Mouse (Mus musculus): Measurements from ENCODE around the gene Egfl8.

Gene Egfl8

DNA sequence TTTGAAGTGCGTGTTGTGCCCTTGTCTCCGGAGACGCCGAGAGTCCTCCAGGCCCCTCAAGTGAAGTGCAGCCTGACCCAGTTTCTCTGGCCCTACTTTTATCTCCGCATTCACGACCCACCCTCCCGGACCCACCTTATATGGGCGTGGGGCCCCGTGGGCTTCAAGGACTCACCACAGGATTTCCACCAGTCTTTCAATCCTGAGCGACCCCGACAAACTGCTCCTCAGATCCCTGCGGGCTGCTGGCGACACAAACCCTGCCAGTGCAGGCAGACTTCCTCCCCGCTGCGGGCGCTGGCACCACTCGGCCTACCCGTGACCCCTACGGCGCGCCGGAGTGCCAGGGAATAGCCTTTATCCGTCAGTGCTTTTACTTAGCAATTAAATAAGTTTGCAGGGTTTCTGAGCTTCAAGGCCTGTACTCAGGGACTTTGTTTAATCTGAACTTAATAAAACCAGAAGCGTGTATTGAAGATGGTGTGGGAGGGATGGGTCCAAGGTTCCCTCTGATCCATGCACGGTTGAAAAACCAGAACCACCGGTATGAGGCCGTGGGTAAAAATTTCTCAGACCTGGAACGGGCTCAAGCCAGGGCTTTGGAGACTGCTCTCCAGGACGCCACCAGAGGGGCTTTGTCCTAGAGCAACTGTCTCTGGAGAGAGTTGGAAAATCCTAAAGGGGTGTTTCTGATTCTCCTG lies 12.3 kb upstream of the Egfl8 start, which contains the start of gene Ppt2:
Gene Ppt2, minus strand, starts transcription at position 568 of the 701 bp plus-strand sequence.
- DNase-seq (ENCODE audit: low spot score): no peak

GRCm38 (mm10) chr17:34627093-34627942 lies 11.5 kb upstream of the Egfl8 start:
- DNase-seq (ENCODE audit: low spot score): peak; percentile 94

- peak; percentile 65 for DNase-seq (ENCODE audit: low spot score)
Observed at GRCm38 (mm10) chr17:34626773-34627092, 11.0 kb upstream of the Egfl8 start.

DNA sequence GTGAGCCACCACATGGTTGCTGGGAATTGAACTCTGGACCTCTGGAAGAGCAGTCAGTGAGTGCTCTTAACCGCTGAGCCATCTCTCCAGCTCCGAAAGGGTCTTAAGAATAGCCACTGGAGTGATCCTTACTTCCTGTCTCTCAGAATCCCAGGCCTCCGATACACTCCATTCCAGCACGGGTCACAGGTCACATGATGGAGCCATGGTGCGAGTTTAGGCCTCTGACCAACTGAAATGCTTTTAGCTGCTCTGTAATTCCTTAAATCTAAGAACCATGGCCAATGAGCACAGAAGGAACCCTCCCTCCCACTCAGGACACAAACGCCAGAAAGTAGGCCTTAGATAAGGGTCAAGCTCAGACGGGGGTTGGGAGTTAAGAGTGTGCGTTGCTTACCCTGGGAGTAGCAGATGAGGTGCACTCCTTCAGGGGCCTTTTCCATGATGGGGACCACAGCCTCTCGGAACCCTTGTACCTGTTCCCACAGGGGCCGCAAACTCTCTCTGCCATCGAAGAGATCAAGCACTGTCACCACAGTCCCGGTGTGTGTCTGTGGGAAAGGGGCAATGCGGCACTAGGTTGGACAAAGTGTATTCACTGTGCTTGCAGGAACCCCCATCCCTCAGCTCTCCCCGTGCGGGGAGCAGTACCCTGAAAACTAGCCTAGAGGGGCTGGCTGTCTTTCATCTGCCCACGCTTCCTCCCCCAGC lies 10.4 kb upstream of the Egfl8 start:
- DNase-seq (ENCODE audit: low spot score): no peak

DNA sequence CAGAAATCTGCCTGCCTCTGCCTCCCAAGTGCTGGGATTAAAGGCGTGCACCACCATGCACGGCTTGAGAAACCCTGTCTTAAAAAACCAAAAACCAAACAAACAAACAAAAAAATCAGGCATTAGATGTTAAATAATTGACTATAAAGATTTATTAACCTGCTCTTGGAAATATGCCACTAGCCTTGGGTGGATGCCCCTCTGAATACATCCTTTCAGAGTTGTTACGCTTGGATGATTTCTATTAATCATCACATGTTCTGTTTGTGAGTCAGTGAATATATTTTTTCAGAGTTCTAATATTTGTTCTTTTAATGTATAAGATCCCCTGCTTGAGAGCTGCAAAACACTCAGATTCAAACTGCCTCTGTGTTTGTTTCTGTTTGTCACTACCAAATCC lies 9.2 kb upstream of the Egfl8 start:
- no peak for DNase-seq (ENCODE audit: low spot score)

GRCm38 (mm10) chr17:34623161-34623560 lies 7.4 kb upstream of the Egfl8 start:
- no peak for DNase-seq (ENCODE audit: low spot score)

DNA sequence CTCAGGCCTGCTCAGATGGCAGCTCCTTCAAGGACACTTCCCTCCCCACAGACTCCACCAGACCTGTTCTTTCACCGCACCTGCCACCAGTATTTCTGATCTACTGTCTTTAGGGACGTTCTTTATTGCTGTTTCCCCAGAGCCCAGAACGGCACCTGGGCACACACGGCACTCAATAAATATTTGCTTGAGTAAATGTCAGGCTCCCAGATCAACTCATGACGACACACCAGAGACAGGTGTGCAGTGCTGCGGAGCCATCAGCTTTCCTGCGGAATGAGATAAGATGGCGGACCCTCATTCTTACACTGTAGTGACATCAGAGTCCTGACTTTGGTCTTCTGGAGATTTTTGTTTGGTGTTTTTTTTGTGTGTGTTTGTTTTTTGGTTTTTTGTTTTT lies 5.2 kb upstream of the Egfl8 start:
- no peak for DNase-seq (ENCODE audit: low spot score)

DNA sequence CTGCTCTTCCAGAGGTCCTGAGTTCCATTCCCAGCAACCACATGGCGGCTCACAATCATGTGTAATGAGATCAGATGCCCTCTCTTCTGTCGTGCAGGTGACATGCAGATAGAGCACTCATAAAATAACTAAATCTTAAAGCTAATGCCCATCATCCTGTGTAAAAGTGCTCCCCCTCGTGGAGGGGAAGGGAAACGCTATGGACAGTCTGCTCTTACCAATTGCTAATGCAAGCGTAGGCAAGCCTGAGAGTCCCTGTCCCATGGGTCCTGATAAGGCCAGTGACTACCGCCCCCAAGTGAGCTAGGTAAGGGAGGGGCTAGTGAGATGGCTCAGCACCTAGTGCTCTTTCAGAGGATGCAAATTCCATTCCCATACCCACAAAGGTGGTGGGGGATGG lies 3.2 kb upstream of the Egfl8 start:
- peak; percentile 49 for DNase-seq (ENCODE audit: low spot score)

DNA sequence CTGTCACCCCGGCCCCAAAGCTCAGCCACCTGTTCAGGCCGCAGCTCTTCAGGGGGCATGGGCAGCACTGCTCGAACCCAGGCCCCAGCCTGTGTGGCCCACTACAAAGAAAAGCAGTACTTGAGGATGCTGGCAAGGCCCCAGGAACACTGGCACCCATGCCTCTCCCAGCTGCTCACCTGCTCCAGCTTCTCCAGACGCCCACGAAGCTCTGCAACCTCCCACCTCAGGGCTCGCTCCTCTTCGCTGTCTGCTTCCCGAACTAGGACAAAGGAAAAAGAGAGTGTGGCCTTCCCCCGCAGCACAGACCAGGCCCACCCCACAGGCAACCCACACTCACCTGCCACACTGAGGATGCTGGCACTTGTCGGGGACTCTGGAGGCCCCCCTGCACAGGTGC lies 1.9 kb downstream of the Egfl8 start:
- no peak for DNase-seq (ENCODE audit: low spot score)

DNA sequence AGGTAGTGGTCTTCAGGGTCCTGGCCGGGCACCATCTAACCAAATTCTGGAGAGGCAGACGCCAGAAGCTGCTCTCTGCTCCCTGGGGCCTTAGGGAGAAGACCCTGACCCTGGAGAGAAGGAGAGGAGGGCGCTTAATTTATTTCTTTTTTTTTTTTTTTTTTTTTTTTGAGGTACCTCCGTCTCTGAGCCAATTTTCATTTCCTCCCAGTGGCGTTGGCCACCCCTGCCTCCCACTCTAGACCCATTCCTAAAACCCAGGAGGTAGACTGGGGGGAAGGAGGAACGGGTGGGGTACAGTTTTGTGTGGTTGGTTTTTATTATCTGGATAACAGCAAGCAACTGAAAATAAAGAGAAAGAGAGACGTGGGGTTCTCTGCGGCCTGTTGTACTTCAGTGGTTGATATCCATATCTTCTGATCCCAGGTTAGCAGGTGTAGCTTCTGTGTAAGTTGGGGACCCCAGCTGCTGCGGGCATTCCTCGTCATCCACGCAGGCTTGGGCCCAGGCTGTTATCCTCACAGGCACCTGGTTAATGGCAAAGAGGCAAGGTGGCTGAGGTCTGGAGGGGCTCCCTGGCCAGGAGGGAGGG lies 2.6 kb downstream of the Egfl8 start:
- no peak for DNase-seq (ENCODE audit: low spot score)

GRCm38 (mm10) chr17:34611050-34611449 lies 4.7 kb downstream of the Egfl8 start:
- no peak for DNase-seq (ENCODE audit: low spot score)

GRCm38 (mm10) chr17:34607997-34608396 lies 7.8 kb downstream of the Egfl8 start:
- DNase-seq (ENCODE audit: low spot score): no peak

GRCm38 (mm10) chr17:34606186-34607039 lies 9.4 kb downstream of the Egfl8 start:
- no peak for DNase-seq (ENCODE audit: low spot score)

GRCm38 (mm10) chr17:34605609-34606008 lies 10.2 kb downstream of the Egfl8 start:
- DNase-seq (ENCODE audit: low spot score): peak; percentile 96

GRCm38 (mm10) chr17:34604511-34605237 lies 11.1 kb downstream of the Egfl8 start:
- DNase-seq (ENCODE audit: low spot score): peak; percentile 46

DNA sequence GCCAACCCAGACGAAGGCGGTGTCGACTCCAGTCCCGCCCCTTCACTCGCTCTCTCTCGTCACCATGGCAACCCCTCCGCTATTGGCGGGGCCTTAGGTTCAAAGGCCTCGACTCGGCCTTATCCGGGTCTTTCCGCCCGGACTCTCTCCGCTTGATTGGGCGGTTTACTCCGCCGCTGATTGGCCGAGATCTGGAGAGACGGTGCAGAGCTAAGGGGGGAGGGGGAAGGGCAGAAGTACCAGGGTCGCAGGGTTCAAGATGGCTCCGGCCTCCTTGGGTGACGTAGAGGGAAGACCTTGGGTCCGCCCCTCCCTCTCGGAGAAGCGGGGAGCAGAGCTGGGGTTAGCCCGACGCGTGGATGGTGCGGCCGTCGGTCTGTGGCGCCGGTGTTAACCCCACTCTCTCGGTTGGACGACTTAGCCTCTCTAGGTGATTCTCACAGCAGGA lies 11.7 kb downstream of the Egfl8 start, which contains the start of gene Agpat1:
Gene Agpat1, plus strand, starts transcription at position 202 of the 448 bp plus-strand sequence.
- no peak for DNase-seq (ENCODE audit: low spot score)

DNA sequence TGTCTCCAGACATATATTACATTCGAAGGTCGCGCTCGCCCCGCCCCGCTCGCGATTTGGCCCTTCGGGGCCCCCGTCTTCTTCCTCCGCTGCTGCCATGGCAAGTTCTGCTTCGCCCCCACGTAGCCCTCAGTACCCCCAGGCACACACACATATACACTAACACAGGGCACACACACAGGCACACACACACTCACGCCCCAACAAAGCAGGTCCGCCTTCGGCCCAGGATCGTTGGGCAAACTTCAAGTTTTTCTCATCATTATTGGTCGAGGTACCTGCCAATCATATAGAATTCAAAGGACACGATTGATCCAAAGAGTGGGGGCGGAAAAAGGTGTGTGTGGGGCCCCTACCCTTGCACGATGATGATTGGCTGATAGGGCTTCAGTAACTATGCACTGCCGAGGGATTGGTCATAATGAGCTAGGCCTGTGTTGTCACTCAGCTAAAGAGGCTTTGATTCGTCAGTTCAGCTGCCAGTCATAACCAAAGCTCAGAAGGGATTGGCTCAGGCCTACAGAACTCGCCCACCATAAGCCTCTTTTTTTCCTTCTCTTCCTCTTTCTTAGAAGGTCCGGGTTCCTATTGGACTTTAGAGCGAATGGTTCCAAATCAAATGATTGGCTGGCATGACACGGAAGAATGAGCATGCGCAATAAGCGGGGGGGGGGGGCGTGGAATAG lies 12.3 kb downstream of the Egfl8 start, which contains the start of gene Rnf5:
Gene Rnf5, minus strand, starts transcription at position 316 of the 686 bp plus-strand sequence.
- peak; percentile 100 for DNase-seq (ENCODE audit: low spot score)

DNA sequence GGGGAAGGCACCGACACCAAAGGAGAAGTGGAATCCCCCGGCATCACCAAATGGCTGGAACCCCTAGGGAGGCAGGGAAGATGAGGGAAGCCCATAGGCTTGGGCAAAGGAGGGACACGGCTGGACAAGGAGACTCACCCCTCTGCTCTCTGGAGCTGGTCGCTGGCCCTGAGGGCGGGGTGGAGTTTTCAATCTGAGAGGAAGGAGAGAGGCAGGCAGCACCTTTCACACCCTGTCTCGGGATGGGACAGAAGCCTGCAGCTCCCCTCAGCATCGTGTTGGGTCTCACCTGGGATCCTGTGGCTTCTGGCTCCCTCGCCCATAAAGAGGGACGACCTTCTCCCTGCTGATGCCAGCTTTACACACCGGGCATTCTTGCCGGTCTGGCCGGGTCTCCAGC lies 14.0 kb downstream of the Egfl8 start:
- DNase-seq (ENCODE audit: low spot score): no peak

DNA sequence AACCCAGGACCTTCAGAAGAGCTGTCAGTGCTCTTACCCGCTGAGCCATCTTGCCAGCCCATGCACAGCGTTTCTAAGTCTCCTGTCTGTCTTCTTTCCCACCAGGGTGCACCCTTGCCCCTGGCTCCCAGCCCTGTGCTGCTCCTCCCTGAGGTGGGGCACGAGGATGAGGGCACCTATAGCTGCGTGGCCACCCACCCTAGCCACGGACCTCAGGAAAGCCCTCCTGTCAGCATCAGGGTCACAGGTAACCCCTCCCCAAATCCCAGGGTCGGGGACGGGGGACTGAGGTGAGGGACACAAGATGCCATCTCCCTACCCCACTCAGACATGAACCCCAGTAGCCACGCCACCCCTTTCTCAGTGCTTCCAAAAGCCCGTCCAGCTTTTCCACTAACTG lies 15.9 kb downstream of the Egfl8 start:
- DNase-seq (ENCODE audit: low spot score): no peak

DNA sequence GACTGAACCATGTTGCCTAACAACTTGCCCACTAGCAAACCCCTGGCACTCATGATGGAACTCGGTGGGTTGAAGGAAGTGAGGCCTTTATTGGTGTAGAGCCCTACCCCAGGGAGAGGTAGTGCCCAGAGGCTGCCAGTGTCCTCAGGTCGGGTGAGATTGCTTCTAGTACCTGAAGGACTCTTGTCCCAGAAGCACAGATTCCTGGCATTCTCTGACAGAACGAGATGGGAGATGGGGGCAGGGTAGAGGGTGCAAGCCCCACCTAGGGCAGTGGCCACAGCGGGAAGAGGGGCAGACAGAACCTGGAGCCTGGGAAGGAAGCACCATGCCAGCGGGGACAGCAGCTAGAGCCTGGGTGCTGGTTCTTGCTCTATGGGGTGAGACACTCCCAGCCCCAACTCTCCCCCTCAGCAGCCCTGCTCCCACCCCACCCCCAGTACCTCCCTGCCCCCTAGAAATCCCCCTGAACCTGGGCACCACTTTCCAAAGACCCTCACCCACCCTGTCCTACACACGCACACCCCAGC lies 18.1 kb downstream of the Egfl8 start, which contains the start of gene Ager:
Gene Ager, plus strand, starts transcription at position 297 of the 530 bp plus-strand sequence.
- DNase-seq (ENCODE audit: low spot score): no peak
